Mouse (Mus musculus): ENCODE data around the gene Gm39653. TPM values are rescaled to one million over a fixed set of nuclear protein-coding genes. Genes with fewer than 3 reads are reported as not detected.
A peak's percentile ranks its signal among the peaks of the same experiment; 100 is the strongest.
"Not testable (repeated sequence)": the region's sequence is repeated elsewhere in the genome, so short reads cannot be mapped to it uniquely, and the experiment has no call there.

Gene Gm39653
- polyA plus RNA-seq, 1 experiment from 2014 or later = not detected

GRCm38 (mm10) chr1:63628211-63628610 is 12.4 kb downstream of the Gm39653 start:
- H3K4me1 ChIP-seq (replicated peaks) = no peaks in the 10 kb centered on the region
- H3K9ac ChIP-seq = no peak overlapping the region
- no peak for ATAC-seq (ENCODE audit: low FRiP score, low read depth)
- no peaks in the 10 kb centered on the region for H3K36me3 ChIP-seq
- no peak overlapping the region for H3K27ac ChIP-seq (replicated peaks)
- no peak overlapping the region for H3K4me2 ChIP-seq
- 40% methylated on average over 2 of the region's 2 CpGs for WGBS
- no peak overlapping the region for H3K4me3 ChIP-seq
- no peaks in the 10 kb centered on the region for H3K27me3 ChIP-seq
- H3K9me3 ChIP-seq = no peaks in the 10 kb centered on the region

DNA sequence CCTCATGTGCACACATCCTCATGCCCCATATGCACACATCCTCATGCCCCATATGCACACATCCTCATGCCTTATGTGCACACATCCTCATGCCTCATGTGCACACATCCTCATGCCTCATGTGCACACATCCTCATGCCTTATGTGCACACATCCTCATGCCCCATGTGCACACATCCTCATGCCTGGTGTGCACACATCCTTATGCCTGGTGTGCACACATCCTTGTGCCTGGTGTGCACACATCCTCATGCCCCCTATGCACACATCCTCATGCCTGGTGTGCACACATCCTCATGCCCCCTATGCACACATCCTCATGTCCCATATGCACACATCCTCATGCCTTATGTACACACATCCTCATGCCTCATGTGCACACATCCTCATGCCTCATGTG is 14.6 kb downstream of the Gm39653 start:
- H3K9ac ChIP-seq; H3K27me3 ChIP-seq; H3K9me3 ChIP-seq; H3K27ac ChIP-seq (replicated peaks); ATAC-seq (ENCODE audit: low FRiP score, low read depth); H3K4me3 ChIP-seq; H3K4me1 ChIP-seq (replicated peaks); H3K4me2 ChIP-seq; H3K36me3 ChIP-seq: not testable (repeated sequence)

- no peaks in the 10 kb centered on the region for H3K27me3 ChIP-seq
- H3K4me2 ChIP-seq = no peak overlapping the region
- no peaks in the 10 kb centered on the region for H3K4me1 ChIP-seq (replicated peaks)
- no peak overlapping the region for H3K4me3 ChIP-seq
- H3K36me3 ChIP-seq = no peaks in the 10 kb centered on the region
- H3K9ac ChIP-seq = no peak overlapping the region
- WGBS = 77% methylated on average over 6 of the region's 6 CpGs
- ATAC-seq (ENCODE audit: low FRiP score, low read depth) = no peak
- H3K27ac ChIP-seq (replicated peaks) = no peak overlapping the region
- H3K9me3 ChIP-seq = no peaks in the 10 kb centered on the region
These were observed 24.2 kb downstream of the Gm39653 start for GRCm38 (mm10) chr1:63639921-63640320.

DNA sequence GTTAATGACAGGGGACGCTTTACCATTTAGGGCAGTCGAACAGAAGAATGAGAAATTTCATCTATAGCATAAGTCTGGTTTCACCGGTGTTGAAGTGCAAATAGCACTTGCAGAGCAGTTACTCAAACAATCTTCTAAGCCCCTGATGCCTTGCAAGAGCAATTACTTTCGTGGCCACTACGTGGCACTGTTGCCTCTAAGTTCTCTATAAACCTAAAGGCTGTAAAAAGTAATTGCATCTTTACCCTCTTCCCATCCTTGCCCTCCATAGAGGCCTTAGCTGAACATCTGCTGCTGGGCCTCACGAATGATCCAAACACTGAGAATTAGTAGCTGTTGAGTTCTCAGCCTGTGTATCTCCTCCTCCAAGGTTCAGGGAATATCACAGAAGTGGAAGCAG is 42.2 kb downstream of the Gm39653 start:
- ATAC-seq (ENCODE audit: low FRiP score, low read depth) = peak; percentile 59; the same call in 1 of the 2 replicates
- no peaks in the 10 kb centered on the region for H3K4me1 ChIP-seq (replicated peaks)
- no peaks in the 10 kb centered on the region for H3K27me3 ChIP-seq
- no peaks in the 10 kb centered on the region for H3K9me3 ChIP-seq
- no peak overlapping the region for H3K4me2 ChIP-seq
- no peak overlapping the region for H3K27ac ChIP-seq (replicated peaks)
- H3K9ac ChIP-seq = no peak overlapping the region
- 12% methylated on average over 6 of the region's 6 CpGs for WGBS
- H3K4me3 ChIP-seq = no peak overlapping the region
- H3K36me3 ChIP-seq = no peaks in the 10 kb centered on the region

- H3K4me1 ChIP-seq (replicated peaks) = no peaks in the 10 kb centered on the region
- H3K4me3 ChIP-seq = no peak overlapping the region
- H3K9me3 ChIP-seq = no peaks in the 10 kb centered on the region
- 2% methylated on average over 7 of the region's 7 CpGs for WGBS
- H3K36me3 ChIP-seq = no peaks in the 10 kb centered on the region
- H3K27ac ChIP-seq (replicated peaks) = no peak overlapping the region
- H3K4me2 ChIP-seq = no peak overlapping the region
- no peaks in the 10 kb centered on the region for H3K27me3 ChIP-seq
- H3K9ac ChIP-seq = no peak overlapping the region
- ATAC-seq (ENCODE audit: low FRiP score, low read depth) = peak; percentile 68; the same call in 1 of the 2 replicates
These were observed 43.8 kb downstream of the Gm39653 start for GRCm38 (mm10) chr1:63659591-63659990.

DNA sequence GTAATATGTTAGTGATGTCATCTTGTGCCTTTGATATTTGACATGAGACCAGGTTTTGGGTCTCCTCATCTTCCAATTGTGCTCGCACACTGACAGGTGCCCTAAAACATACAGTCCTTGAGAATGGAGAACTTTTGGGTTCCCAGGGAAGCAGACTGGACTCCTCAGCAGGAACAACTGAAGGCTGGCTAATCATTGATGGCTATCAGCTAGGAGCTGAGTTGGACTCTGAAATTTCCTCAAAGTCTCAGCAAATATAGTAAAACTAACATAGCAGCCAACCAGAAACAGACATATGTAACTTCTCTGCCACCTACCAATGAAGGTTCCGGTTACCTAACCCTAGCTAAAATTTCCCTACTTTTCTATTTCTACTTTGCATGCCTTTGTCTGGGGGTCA is 50.3 kb downstream of the Gm39653 start:
- ATAC-seq (ENCODE audit: low FRiP score, low read depth) = no peak
- Histone ChIP-seq H3K9ac (no peak overlapping the region), H3K36me3 (no peaks in the 10 kb centered on the region), H3K4me1 (replicated peaks) (peaks cover 17% of the 10 kb centered on the region), H3K9me3 (no peaks in the 10 kb centered on the region), H3K27ac (replicated peaks) (no peak overlapping the region), H3K27me3 (no peaks in the 10 kb centered on the region), H3K4me3 (no peak overlapping the region), H3K4me2 (no peak overlapping the region)
- 93% methylated on average over 2 of the region's 2 CpGs for WGBS

- no peak; the same call in none of the 2 replicates for ATAC-seq (ENCODE audit: low FRiP score, low read depth)
- Histone ChIP-seq H3K9ac (no peak overlapping the region), H3K4me3 (no peak overlapping the region; the same call in 1 of the 2 replicates)
These were observed 51.6 kb downstream of the Gm39653 start for GRCm38 (mm10) chr1:63667201-63667948.

GRCm38 (mm10) chr1:63667949-63668851 is 52.4 kb downstream of the Gm39653 start:
- no peaks in the 10 kb centered on the region for H3K9me3 ChIP-seq
- ATAC-seq (ENCODE audit: low FRiP score, low read depth) = peak; percentile 40; the same call in 1 of the 2 replicates
- WGBS = 15% methylated on average over 13 of the region's 13 CpGs
- peak overlapping the region; percentile 36 for H3K27ac ChIP-seq (replicated peaks)
- peak overlapping the region; percentile 23 for H3K9ac ChIP-seq
- H3K4me1 ChIP-seq (replicated peaks) = peaks cover 17% of the 10 kb centered on the region
- H3K4me3 ChIP-seq = peak overlapping the region; percentile 13; the same call in 1 of the 2 replicates
- peak overlapping the region; percentile 51 for H3K4me2 ChIP-seq
- no peaks in the 10 kb centered on the region for H3K27me3 ChIP-seq
- H3K36me3 ChIP-seq = no peaks in the 10 kb centered on the region

More at GRCm38 (mm10) chr1:63667201-63667948, 51.6 kb downstream of the Gm39653 start:
- no peaks in the 10 kb centered on the region for H3K9me3 ChIP-seq
- H3K27me3 ChIP-seq = no peaks in the 10 kb centered on the region
- WGBS = 45% methylated on average over 9 of the region's 9 CpGs
- peaks cover 17% of the 10 kb centered on the region for H3K4me1 ChIP-seq (replicated peaks)
- no peaks in the 10 kb centered on the region for H3K36me3 ChIP-seq
- H3K4me2 ChIP-seq = peak overlapping the region; percentile 51
- H3K27ac ChIP-seq (replicated peaks) = no peak overlapping the region

- Histone ChIP-seq H3K4me2 (peak overlapping the region; percentile 51), H3K9me3 (no peaks in the 10 kb centered on the region), H3K27ac (replicated peaks) (peak overlapping the region; percentile 36), H3K4me1 (replicated peaks) (peaks cover 17% of the 10 kb centered on the region), H3K9ac (peak overlapping the region; percentile 23; the same call in 1 of the 2 replicates), H3K4me3 (peak overlapping the region; percentile 13; the same call in 1 of the 2 replicates), H3K36me3 (no peaks in the 10 kb centered on the region), H3K27me3 (no peaks in the 10 kb centered on the region)
- WGBS = 0% methylated on average over 3 of the region's 3 CpGs
- ATAC-seq (ENCODE audit: low FRiP score, low read depth) = peak; percentile 88
These were observed 53.0 kb downstream of the Gm39653 start for GRCm38 (mm10) chr1:63668852-63669160.

Other genes starting within 250 kb of the Gm39653 start
- 13.6 and 16.5 TPM in 2 replicates for gene Adam23, start 170.1 kb upstream of the Gm39653 start, polyA plus RNA-seq (2015; fragmentation: Nextera tagmentation; extraction: Ambion mirVana)
- gene Dytn, start 71.0 kb downstream of the Gm39653 start, polyA plus RNA-seq (2015; fragmentation: Nextera tagmentation; extraction: Ambion mirVana) = 0.10 and 0.29 TPM in 2 replicates
- gene Mdh1b, start 114.3 kb downstream of the Gm39653 start, polyA plus RNA-seq (2015; fragmentation: Nextera tagmentation; extraction: Ambion mirVana) = 0.67 and 0.72 TPM in 2 replicates
- 35.1 and 35.2 TPM in 2 replicates for gene Fastkd2, start 114.6 kb downstream of the Gm39653 start, polyA plus RNA-seq (2015; fragmentation: Nextera tagmentation; extraction: Ambion mirVana)
- 0.32 and 0.35 TPM in 2 replicates for gene 4933402D24Rik, start 153.3 kb downstream of the Gm39653 start, polyA plus RNA-seq (2015; fragmentation: Nextera tagmentation; extraction: Ambion mirVana)

Data from hindbrain, embryonic 15.5 days (tissue).